Mouse (Mus musculus) hindbrain, embryonic 16.5 days (tissue): ENCODE results near the gene Gsc. TPM values are rescaled to one million over a fixed set of nuclear protein-coding genes. Genes with fewer than 3 reads are reported as not detected.
A peak's percentile ranks its signal among the peaks of the same experiment; 100 is the strongest.

Source experiments
- ATAC-seq: fragments of 200-750 bp; cut with Nextera tagmentation; 2 replicates; pipeline ENCODE4 v1.8.0; 2017; ENCODE audit warnings: moderate TSS enrichment, moderate library complexity
- H3K27ac ChIP-seq: fragments of 300-500 bp; sonication (generic); 2 replicates; pipeline ENCODE4 v1.5.1; 2014; ENCODE audit warnings: low read depth, mild to moderate bottlenecking, control low read depth, low read length, moderate library complexity
- H3K27me3 ChIP-seq: fragments of 300-500 bp; sonication (generic); replicated peaks from 2 replicates; pipeline ENCODE4 v1.6.1; 2014; ENCODE audit warnings: low read length; ENCODE audit not compliant: control insufficient read depth, insufficient read depth
- H3K36me3 ChIP-seq: fragments of 300-500 bp; sonication (generic); 2 replicates; pipeline ENCODE4 v1.6.1; 2014; ENCODE audit warnings: mild to moderate bottlenecking, low read length, moderate library complexity, mixed read lengths; ENCODE audit not compliant: control insufficient read depth, insufficient read depth
- H3K4me1 ChIP-seq: fragments of 300-500 bp; sonication (generic); 2 replicates; pipeline ENCODE4 v1.6.1; 2014; ENCODE audit warnings: low read depth, low read length; ENCODE audit not compliant: control insufficient read depth, insufficient read depth
- H3K4me2 ChIP-seq: fragments of 300-500 bp; sonication (generic); 2 replicates; pipeline ENCODE4 v1.6.1; 2014; ENCODE audit warnings: mild to moderate bottlenecking, low read length, control low read depth, moderate library complexity
- H3K4me3 ChIP-seq: fragments of 300-500 bp; sonication (generic); 2 replicates; pipeline ENCODE4 v1.5.1; 2014; ENCODE audit warnings: mild to moderate bottlenecking, low read length, control low read depth, moderate library complexity
- H3K9ac ChIP-seq: fragments of 300-500 bp; sonication (generic); 2 replicates; pipeline ENCODE4 v1.6.1; 2014; ENCODE audit warnings: low read depth, mild to moderate bottlenecking, control low read depth, low read length, moderate library complexity
- H3K9me3 ChIP-seq: fragments of 300-500 bp; sonication (generic); 2 replicates; pipeline ENCODE4 v1.6.1; 2014; ENCODE audit warnings: mild to moderate bottlenecking, low read length, moderate library complexity; ENCODE audit not compliant: control insufficient read depth
- WGBS: fragments of 180-500 bp; shearing (Covaris S2); extraction: QIAGEN DNeasy Blood & Tissue Kit; methylation state at CpG from one replicate; pipeline ENCODE4 v1.1.7; 2014; 5-methylcytosine and 5-hydroxymethylcytosine counted together
- polyA plus RNA-seq: library from polyadenylated mRNA; unstranded; fragments of >200 nt; fragmentation: Nextera tagmentation; extraction: Ambion mirVana; gene quantifications from 2 replicates; pipeline ENCODE4 v1.2.1, GENCODE M21; 2015

Gsc gene
- polyA plus RNA-seq, result 0.24 and 0.29 TPM in 2 replicates

DNA sequence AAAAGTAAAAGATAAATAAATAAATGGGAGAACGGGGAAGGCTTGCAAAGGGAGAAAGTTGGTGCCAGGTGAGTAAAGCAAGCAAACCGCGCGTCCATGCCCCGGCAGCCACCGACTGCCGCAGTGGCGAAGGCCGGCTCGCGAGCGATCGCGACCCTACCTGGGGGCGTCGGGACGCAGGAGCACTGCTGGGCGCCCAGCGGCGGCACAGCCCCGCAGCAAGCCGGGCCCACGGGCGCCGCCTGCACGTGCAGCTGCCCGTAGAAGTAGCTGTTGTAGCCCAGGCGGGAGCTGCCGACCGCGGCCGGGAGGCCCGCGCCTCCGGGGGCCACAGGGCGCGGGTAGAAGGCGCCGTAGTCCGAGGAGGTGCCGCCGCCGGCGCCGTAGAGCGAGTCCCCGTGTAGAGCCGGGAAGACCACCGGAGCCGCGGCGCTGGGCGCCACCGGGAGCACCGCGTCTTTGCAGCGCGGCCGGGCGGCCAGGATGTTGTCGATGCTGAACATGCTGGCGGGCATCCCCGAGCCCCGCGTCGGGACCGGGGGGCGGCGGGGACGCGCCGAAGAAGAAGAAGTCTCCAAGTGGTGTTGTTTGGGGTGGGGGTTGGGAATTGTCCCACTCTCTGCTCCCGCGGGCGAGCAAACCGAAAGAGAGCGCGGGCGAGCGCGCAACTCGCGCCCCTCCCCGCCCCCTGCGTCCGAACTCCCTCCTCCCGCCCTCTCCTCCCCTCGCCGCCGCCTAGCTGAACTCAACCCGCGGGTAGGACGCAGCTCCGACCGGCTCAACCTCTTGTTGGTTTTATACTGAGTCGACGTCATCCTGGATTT lies at the start of gene Gsc:
Gsc (minus strand) TSS at position 730 of the 824 bp plus-strand sequence.
- H3K36me3 ChIP-seq, result no peaks in the 10 kb centered on the region
- ATAC-seq, result 0 out of 2 replicates have a peak, but pooled peaks have one; percentile 54

DNA sequence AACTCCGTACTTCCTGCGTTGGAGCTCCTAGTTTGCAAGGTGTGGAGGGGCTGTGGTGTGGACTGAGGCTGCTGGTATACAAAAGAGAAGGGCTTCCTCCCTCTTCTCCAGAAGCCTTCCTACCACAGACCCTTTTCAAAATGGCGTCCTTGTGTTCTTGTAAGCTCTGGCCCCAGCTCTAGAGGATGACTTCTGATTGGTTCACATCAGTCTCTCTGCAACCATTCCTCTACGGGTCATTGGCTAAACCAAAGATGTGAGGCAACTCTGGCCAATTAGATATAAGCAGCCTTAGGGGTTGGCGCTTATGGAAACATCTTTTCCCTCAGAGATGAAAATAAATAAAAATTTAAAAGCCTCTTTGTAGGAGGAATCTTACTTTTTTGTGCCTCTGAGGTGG lies 46.6 kb upstream of the Gsc start:
- H3K36me3 ChIP-seq, result no peaks in the 10 kb centered on the region
- no peaks in the 10 kb centered on the region for H3K27me3 ChIP-seq
- no peak overlapping the region for H3K27ac ChIP-seq
- H3K4me1 ChIP-seq, result no peaks in the 10 kb centered on the region
- no peak overlapping the region for H3K4me2 ChIP-seq
- ATAC-seq, result no peak
- no peak overlapping the region for H3K4me3 ChIP-seq
- H3K9ac ChIP-seq, result no peak overlapping the region
- over 99% methylated on average over 5 of the region's 5 CpGs for WGBS
- H3K9me3 ChIP-seq, result peaks cover 6% of the 10 kb centered on the region

More for the DNA sequence above, at the start of gene Gsc:
- H3K9me3 ChIP-seq, result no peaks in the 10 kb centered on the region
- peak within 1 kb of the TSS; percentile 47 for H3K9ac ChIP-seq
- no peak within 1 kb of the TSS for H3K27ac ChIP-seq
- under 1% methylated on average over 57 of the region's 97 CpGs for WGBS
- peak within 1 kb of the TSS; percentile 42 for H3K4me3 ChIP-seq
- peaks cover 39% of the 10 kb centered on the region for H3K27me3 ChIP-seq
- peak within 1 kb of the TSS; percentile 72 for H3K4me2 ChIP-seq
- peaks cover 17% of the 10 kb centered on the region for H3K4me1 ChIP-seq

DNA sequence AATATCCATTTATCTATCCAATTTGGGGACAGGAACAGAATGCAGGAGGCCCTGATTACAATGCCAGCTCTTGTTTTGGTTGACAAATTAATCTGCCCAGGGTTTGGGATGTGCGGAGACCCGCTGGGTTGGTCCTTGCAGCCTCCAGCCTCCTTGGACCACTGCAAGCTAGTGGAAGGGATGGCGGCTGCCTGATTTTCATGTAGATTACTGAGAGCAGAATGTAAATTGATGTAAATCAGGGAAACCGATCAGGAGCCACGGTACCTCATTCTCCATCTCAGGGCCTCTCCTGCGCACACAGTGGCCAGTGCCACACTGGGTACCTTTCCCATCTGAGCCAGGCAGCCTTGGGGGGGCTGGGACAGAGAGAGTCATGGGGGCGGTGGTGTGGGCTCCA lies 34.8 kb upstream of the Gsc start:
- H3K4me3 ChIP-seq, result no peak overlapping the region
- no peaks in the 10 kb centered on the region for H3K4me1 ChIP-seq
- H3K27me3 ChIP-seq, result no peaks in the 10 kb centered on the region
- no peak overlapping the region for H3K9ac ChIP-seq
- H3K27ac ChIP-seq, result no peak overlapping the region
- H3K9me3 ChIP-seq, result no peaks in the 10 kb centered on the region
- H3K4me2 ChIP-seq, result no peak overlapping the region
- ATAC-seq, result no peak
- H3K36me3 ChIP-seq, result no peaks in the 10 kb centered on the region
- WGBS, result 30% methylated on average over 7 of the region's 7 CpGs

DNA sequence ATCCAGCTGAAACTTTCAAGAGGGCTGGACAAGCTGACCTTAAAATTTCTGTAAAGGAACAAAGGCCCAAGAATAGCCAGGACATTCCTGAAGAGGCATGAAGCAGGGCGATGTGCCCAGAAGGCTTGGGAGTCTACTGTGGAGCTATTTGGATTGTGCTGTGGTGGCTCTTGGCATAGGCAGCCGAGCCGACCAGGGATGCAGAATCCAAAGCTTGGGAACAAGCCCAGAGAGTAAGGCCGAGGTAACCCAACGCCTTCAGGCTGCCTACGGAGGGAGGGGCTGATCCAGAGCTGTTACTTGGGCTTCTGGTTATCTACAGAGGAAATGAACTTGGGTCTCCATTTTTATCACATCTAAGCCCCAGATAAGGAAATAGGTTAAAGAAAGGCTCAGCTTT lies 18.9 kb upstream of the Gsc start:
- WGBS, result 55% methylated on average over 6 of the region's 6 CpGs
- H3K27ac ChIP-seq, result no peak overlapping the region
- no peak for ATAC-seq
- no peaks in the 10 kb centered on the region for H3K4me1 ChIP-seq
- no peak overlapping the region for H3K4me2 ChIP-seq
- H3K27me3 ChIP-seq, result no peaks in the 10 kb centered on the region
- no peak overlapping the region for H3K4me3 ChIP-seq
- H3K9ac ChIP-seq, result no peak overlapping the region
- H3K36me3 ChIP-seq, result no peaks in the 10 kb centered on the region
- no peaks in the 10 kb centered on the region for H3K9me3 ChIP-seq

DNA sequence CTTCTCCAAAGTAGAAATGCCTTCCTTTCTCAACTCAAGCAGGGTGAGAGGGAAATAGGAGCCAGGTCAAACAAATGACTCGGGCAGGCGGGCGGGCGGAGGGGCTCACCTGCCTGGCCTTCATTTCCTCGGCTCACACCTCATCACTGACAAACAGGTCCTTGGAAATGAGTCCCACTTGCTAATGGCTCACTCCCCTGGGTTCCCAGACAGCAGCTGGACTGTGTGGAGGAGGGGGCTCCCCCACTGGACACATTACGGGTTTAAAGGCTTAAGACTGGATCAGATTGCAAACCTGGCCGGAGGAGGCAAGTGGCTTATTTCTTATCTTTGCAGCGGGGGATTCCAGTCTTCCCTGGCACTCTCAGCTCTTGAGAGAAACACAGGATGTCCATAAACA lies 13.1 kb upstream of the Gsc start:
- Histone ChIP-seq H3K9ac (no peak overlapping the region), H3K36me3 (no peaks in the 10 kb centered on the region), H3K4me3 (no peak overlapping the region), H3K4me1 (no peaks in the 10 kb centered on the region), H3K27ac (no peak overlapping the region), H3K27me3 (no peaks in the 10 kb centered on the region; the same call in 1 of the 2 replicates), H3K9me3 (no peaks in the 10 kb centered on the region), H3K4me2 (no peak overlapping the region)
- no peak for ATAC-seq
- WGBS, result 70% methylated on average over 8 of the region's 8 CpGs

DNA sequence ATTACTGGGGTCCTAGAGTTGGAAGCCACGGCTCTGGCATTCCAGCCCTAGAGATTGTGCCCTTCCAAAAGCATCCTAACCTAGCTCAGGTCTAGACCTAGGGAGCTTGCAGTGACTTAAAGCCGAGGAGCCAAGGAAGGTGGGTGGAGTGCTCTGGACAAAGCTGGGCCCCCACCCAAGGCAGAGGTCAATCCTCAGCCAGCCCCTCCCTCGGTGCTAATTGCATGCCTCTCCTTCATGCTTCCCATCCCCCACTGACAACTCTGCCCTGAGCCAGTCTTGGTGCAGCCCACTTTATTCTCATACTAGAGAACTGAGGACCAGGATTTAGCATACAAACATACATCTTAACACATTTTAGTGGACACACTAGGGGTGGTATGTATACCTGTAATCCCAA lies 12.0 kb upstream of the Gsc start:
- WGBS, result 45% methylated on average over 3 of the region's 3 CpGs
- H3K27me3 ChIP-seq, result no peaks in the 10 kb centered on the region; the same call in 1 of the 2 replicates
- H3K4me3 ChIP-seq, result no peak overlapping the region
- H3K9me3 ChIP-seq, result no peaks in the 10 kb centered on the region
- no peaks in the 10 kb centered on the region for H3K4me1 ChIP-seq
- H3K27ac ChIP-seq, result no peak overlapping the region
- H3K4me2 ChIP-seq, result no peak overlapping the region
- no peak overlapping the region for H3K9ac ChIP-seq
- no peak for ATAC-seq
- H3K36me3 ChIP-seq, result no peaks in the 10 kb centered on the region

DNA sequence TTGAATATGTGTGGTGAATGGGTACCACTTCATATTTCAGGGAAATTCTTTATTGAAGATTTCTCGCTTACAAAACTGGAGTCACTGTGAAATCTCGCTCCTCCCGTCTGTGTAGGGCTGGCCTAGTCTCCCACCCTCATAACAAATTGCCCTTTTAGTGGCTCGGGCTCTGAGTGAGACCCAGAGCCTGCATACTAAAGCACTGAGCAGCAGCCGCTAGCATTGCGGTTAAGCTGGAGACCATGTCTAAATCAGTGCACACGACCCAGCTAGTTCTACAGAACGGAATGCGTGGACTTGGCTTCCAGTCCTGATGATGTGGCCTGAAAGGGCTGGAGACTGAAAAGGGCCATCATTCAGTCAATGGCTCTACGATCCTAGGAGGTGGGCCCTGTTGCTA lies 7.9 kb upstream of the Gsc start:
- Histone ChIP-seq H3K4me3 (no peak overlapping the region), H3K27me3 (peaks cover 17% of the 10 kb centered on the region), H3K9ac (no peak overlapping the region), H3K36me3 (no peaks in the 10 kb centered on the region), H3K4me1 (no peaks in the 10 kb centered on the region), H3K9me3 (no peaks in the 10 kb centered on the region), H3K27ac (no peak overlapping the region), H3K4me2 (no peak overlapping the region)
- 60% methylated on average over 10 of the region's 10 CpGs for WGBS
- ATAC-seq, result no peak

DNA sequence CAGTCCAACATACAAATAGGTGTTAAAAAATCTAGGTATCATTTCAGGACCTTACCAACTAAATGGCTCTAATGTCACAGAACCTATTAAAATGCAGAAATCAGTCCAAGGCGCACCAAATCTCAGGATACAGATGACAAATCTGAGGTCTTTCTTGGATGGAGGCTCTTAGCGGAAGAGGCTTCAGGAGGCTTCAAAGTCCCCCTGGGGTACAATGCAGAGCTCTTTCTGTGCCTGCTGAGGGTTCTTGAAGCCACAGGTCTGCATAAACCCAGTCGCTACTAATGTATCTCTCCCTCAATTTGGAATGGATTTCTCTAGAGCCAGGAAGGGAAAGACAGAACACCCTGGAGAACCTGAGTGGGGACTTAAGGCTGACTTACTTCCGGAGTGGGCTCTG lies 5.1 kb upstream of the Gsc start:
- no peak for ATAC-seq
- Histone ChIP-seq H3K9me3 (no peaks in the 10 kb centered on the region), H3K27ac (no peak overlapping the region), H3K4me1 (no peaks in the 10 kb centered on the region; the same call in 1 of the 2 replicates), H3K4me3 (no peak overlapping the region), H3K9ac (no peak overlapping the region), H3K36me3 (no peaks in the 10 kb centered on the region), H3K4me2 (no peak overlapping the region), H3K27me3 (peaks cover 24% of the 10 kb centered on the region)
- 2% methylated on average over 4 of the region's 4 CpGs for WGBS

DNA sequence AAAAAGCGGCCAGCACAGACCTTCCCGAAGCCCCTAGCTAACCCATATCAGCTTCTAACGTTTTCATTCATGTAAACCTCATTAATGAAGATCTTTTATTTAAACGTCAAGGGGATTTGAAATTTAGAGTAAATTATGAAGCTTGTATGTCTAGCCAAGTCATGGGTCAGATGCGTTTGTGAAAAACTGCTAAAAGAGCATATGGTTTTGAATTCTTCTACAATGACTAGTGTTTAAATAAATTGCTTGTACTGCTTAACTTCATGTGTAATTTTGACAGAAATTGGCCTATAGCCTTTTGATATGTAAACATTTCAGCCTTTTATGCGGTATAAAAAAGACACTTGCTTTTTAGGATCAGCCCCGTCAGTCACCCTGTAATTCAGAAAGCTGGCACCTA lies 4.4 kb upstream of the Gsc start:
- no peak for ATAC-seq
- no peaks in the 10 kb centered on the region for H3K9me3 ChIP-seq
- no peak overlapping the region for H3K4me2 ChIP-seq
- H3K9ac ChIP-seq, result no peak overlapping the region
- H3K4me1 ChIP-seq, result peaks cover 7% of the 10 kb centered on the region
- H3K36me3 ChIP-seq, result no peaks in the 10 kb centered on the region
- no peak overlapping the region for H3K27ac ChIP-seq
- 6% methylated on average over 7 of the region's 7 CpGs for WGBS
- peaks cover 27% of the 10 kb centered on the region for H3K27me3 ChIP-seq
- no peak overlapping the region for H3K4me3 ChIP-seq
